Mouse (Mus musculus) kidney, postnatal 36 days (tissue): ENCODE results near the gene Ttc23.

Source experiments
- DNase-seq, 2 experiments: peaks; one replicate each; pipeline ENCODE4 v3.0.0; 2021 to 2022; ENCODE audit warnings: mixed read lengths in 2 of 2

Gene Ttc23

GRCm38 (mm10) chr7:67700846-67701245 lies 53.6 kb downstream of the Ttc23 start:
- peak; percentile 36 to 79 for DNase-seq

GRCm38 (mm10) chr7:67701252-67701914 lies 54.2 kb downstream of the Ttc23 start:
- no peak for DNase-seq

GRCm38 (mm10) chr7:67708160-67708559 lies 61.0 kb downstream of the Ttc23 start:
- DNase-seq, result no peak

- no peak for DNase-seq
Observed at GRCm38 (mm10) chr7:67710216-67710615, 63.0 kb downstream of the Ttc23 start.

DNA sequence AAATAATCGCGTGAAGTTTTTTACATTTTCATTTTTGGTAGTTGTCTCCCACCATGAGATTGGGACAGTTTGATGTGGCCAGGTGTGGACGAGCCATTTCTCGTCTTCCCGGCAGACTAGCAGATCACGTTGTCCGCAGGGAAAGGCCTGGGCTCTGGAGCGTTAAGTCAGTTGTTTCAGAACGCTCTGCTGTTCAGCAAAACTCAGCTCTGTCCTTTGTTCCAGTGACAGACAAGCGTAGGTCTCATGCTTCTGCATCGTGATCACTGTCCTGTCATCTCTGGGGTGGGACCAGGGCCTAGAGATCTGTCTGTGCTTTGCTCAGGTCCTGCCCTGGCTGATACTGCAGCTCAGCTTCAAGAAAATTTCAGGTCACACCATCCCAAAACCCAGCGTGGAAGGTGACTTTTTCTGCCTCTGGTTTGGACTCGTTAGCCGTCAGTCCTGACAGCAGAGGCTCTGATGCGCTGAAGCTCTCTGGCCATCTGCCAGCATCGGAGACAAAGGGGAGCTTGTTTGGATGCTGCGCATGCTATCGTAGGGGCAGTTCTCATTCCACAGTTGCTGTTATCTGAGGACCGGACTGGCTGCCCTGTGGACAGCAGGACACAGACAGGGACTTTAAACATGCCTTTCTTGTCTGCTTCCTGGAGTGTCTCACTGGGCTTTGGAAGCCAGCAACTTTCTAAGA lies 66.8 kb downstream of the Ttc23 start:
- DNase-seq, result peak in 1 of 2 experiments; percentile 57

DNA sequence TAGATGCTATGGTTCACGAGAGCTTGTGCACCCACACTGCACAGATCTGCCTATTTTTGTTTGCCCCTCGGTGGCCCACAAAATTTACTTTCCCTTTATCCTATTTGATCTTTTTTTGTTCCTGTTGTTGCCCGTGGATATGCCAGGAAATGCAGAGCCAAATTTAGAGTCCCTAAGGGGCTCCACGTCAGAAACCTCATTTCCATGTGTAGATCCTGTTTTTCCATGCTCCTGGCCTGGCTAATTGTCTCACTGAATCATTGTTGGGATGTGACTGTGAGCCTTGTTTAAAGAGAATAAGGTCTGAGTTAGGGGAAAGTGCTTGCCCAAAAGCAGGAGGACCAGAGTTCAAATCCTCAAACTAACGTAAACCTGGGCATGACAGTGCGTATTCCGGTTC lies 68.0 kb downstream of the Ttc23 start:
- DNase-seq, result peak; percentile 21 to 40

- no peak for DNase-seq
Observed at GRCm38 (mm10) chr7:67716213-67716878, 69.1 kb downstream of the Ttc23 start.

GRCm38 (mm10) chr7:67716925-67717324 lies 69.7 kb downstream of the Ttc23 start:
- no peak for DNase-seq

DNA sequence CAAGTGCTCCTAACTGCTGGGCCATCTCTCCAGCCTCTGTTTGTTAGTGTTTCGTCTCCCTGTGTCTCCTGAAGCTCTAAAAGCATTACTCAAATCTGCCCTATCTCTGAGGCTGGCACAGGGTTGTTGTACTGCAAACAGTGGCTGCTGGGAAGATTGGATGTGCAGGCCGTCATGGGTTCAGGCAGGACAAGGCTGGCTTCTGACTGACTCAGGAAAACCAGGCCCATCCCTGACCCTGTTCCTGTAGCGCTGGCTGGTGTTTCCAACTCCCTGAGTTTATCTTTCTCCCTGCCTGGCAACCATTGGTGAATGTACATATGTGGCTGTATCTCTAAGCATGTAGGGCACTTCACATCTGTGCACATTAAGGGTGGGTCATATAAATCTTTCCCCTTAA lies 70.3 kb downstream of the Ttc23 start:
- DNase-seq, result no peak

GRCm38 (mm10) chr7:67718804-67719203 lies 71.6 kb downstream of the Ttc23 start:
- no peak for DNase-seq

DNA sequence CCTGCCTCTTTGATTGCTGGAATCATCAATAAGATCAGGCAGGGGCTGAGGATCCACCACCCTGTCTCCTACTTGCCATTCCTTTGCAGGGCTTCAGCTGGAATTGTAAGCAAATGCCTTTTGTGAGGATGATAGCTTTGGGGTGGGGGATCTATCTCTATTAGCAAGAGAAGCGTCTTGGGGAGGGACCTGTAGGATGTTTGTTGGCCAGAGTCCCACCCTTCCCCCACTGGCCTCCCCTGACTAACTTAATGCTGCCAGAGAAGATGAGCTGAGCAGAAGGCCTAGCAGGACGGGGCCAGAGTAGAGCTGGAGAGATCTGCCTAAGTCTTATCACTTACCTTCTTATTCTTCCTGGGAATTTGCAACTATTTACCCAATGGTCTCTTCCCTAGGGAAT lies 75.0 kb downstream of the Ttc23 start:
- no peak for DNase-seq

- DNase-seq, result no peak
Observed at GRCm38 (mm10) chr7:67724536-67724935, 77.3 kb downstream of the Ttc23 start.

GRCm38 (mm10) chr7:67725016-67725415 lies 77.8 kb downstream of the Ttc23 start:
- no peak for DNase-seq

DNA sequence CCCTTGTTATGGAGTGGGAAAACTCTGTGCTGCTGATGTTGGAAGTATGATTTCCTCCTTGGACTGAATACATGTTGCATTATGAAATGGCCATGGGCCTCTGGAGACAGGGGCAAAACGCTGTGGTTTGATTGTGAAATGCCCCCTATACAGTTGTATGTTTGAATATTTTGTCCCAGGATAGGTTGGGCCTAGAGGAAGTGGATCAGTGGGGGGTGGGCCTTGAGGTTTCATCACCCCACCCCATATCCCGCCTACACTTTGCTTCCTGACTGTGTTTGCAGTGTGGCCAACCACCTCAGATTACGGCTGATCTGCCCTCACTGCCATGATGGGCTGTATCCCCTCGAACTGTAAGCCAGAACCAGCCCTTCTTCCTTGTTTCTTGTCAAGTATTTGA lies 81.0 kb downstream of the Ttc23 start:
- no peak for DNase-seq

- no peak for DNase-seq
Observed at GRCm38 (mm10) chr7:67728809-67729208, 81.6 kb downstream of the Ttc23 start.

DNA sequence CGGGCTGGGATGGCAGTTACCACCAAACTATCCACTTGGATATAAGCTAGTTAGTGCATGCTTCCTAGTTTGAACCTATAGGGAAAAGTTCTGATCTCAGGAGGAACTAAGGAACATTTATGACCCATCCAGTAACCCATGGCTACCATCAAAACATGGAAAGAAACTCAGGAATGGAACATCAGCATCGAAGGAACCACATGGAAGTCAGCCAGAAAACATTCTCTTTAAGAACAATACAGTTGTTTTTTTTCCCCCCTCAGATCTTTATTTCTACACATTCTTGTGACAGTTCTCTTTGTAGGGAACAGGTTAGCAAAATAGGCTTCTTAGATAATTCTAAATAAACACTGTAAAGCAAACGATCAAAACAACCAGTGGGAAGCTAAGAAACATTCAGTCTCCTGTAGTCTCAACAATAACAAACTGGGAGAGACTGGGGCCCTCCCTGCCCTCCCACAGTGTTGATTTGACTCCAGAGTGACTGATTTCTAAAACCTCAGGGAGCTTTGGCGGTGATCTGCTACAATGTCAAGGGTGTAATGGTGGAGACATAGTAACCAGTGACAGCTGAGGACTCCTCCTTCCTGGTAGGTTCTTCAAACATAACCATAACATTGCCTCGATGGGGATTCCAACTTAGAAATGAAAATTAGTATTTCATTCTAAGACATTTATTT lies 83.4 kb downstream of the Ttc23 start:
- DNase-seq, result no peak

- no peak for DNase-seq
Observed at GRCm38 (mm10) chr7:67732276-67732675, 85.1 kb downstream of the Ttc23 start.

GRCm38 (mm10) chr7:67740382-67740781 lies 93.2 kb downstream of the Ttc23 start:
- peak in 1 of 2 experiments; percentile 9 for DNase-seq

DNA sequence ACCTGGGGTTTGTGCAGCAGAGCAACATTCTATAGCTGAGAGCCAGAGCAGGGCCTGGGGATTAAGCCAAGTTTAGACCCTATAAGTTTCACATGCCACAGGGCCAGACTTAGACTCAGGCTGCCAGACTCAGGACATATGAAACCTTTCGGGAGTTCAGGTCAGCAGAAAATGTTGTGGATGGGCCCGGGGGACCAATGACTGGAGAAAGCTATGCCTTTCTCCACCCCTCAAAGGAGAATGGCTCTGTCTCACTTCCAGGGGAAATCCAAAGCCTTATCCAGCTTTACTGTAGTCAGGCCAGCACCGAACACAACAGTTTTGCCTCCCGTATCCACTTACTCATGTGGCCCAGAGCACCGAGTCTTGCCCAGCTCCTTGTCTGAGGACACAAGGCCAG lies 93.6 kb downstream of the Ttc23 start:
- DNase-seq, result peak in 1 of 2 experiments; percentile 8

- DNase-seq, result no peak
Observed at GRCm38 (mm10) chr7:67741706-67742105, 94.5 kb downstream of the Ttc23 start.

DNA sequence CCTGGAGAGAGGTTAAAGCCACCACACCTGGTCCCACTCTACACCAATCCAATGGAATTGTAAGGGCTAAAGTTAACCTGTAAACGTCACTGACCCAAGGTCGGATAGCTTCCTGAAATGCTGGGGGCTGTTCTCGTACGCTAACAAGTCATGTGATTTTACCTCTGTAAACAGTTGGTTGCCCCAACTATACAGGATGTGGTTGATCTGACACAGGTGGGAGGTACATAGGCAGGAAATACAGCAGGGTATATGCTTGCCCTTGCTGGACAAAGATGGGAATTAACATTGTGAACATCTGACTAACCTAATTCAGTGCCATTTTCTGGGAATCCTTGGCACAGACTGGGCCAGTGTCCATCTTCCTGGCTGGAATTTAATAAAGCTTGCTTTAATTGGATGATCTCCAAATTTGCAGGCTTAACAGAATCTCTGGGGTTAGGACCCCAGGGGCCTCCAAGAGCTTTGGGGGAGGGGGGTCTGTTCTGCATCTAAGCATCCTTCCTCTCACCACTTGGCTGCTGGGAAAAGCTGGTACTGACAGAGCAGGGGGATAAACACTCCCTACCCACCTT lies 100.6 kb downstream of the Ttc23 start:
- DNase-seq, result no peak

GRCm38 (mm10) chr7:67749441-67750239 lies 102.4 kb downstream of the Ttc23 start:
- DNase-seq, result no peak
